Mouse (Mus musculus) lung, embryonic 15.5 days (tissue): ENCODE measurements around the gene Lmx1a. TPM values are rescaled to one million over a fixed set of nuclear protein-coding genes. Genes with fewer than 3 reads are reported as not detected.
A peak's percentile ranks its signal among the peaks of the same experiment; 100 is the strongest.

Experiments used
- ATAC-seq: fragments of 200-750 bp; cut with Nextera tagmentation; 2 replicates; pipeline ENCODE4 v1.8.0; 2017; ENCODE audit warnings: moderate number of reproducible peaks, borderline replicate concordance; ENCODE audit not compliant: low FRiP score, low TSS enrichment; ENCODE audit errors: extremely low read depth
- H3K27ac ChIP-seq: fragments of 300-500 bp; sonication (generic); 2 replicates; pipeline ENCODE4 v1.5.1; 2015; ENCODE audit warnings: moderate library complexity, mild to moderate bottlenecking, inconsistent platforms
- H3K27me3 ChIP-seq: fragments of 300-500 bp; sonication (generic); 2 replicates; pipeline ENCODE4 v1.6.1; 2015; ENCODE audit warnings: inconsistent platforms
- H3K36me3 ChIP-seq: fragments of 300-500 bp; sonication (generic); 2 replicates; pipeline ENCODE4 v1.6.1; 2015; ENCODE audit warnings: inconsistent platforms
- H3K4me1 ChIP-seq: fragments of 300-500 bp; sonication (generic); 2 replicates; pipeline ENCODE4 v1.6.1; 2015; ENCODE audit warnings: inconsistent platforms
- H3K4me2 ChIP-seq: fragments of 300-500 bp; sonication (generic); 2 replicates; pipeline ENCODE4 v1.6.1; 2015; ENCODE audit warnings: inconsistent platforms, mild to moderate bottlenecking, moderate library complexity
- H3K4me3 ChIP-seq: fragments of 300-500 bp; sonication (generic); 2 replicates; pipeline ENCODE4 v1.5.1; 2015; ENCODE audit warnings: mild to moderate bottlenecking, inconsistent platforms
- H3K9ac ChIP-seq: fragments of 300-500 bp; sonication (generic); 2 replicates; pipeline ENCODE4 v1.6.1; 2015; ENCODE audit warnings: inconsistent platforms
- H3K9me3 ChIP-seq: fragments of 300-500 bp; sonication (generic); 2 replicates; pipeline ENCODE4 v1.6.1; 2016; ENCODE audit warnings: inconsistent platforms
- WGBS: fragments of 180-500 bp; shearing (Covaris S2); methylation state at CpG from one replicate; pipeline ENCODE4 v1.1.7; 2015; 5-methylcytosine and 5-hydroxymethylcytosine counted together
- polyA plus RNA-seq: library from polyadenylated mRNA; unstranded; fragments of >200 nt; fragmentation: Nextera tagmentation; extraction: Ambion mirVana; gene quantifications from 2 replicates; pipeline ENCODE4 v1.2.1, GENCODE M21; 2015

Lmx1a gene
- polyA plus RNA-seq, 1 experiment from 2014 or later = not detected

DNA sequence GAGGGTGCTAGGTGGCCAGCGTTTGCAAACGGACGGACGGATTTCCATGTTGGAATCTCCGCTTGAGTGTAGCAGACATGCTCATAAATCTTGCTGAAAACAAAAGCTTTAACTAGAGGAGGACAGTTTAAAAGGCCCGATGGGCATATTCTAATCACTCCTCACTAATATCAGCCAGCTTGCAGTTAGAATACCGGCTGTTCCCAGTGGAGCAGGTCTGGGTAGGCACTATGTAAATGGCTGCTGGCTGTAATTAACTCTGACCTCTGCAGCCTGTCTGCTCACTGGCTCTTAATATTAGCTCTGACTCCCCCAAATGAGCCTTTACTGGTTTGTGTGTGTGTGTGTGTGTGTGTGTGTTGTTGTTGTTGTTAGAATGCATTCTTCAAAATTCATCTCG, 69.2 kb downstream of the Lmx1a start:
- H3K36me3 ChIP-seq = no peaks in the 10 kb centered on the region
- ATAC-seq = no peak
- no peak overlapping the region for H3K4me2 ChIP-seq
- H3K9ac ChIP-seq = no peak overlapping the region
- no peaks in the 10 kb centered on the region for H3K9me3 ChIP-seq
- H3K27ac ChIP-seq = no peak overlapping the region
- 65% methylated on average over 8 of the region's 8 CpGs for WGBS
- peaks cover 5% of the 10 kb centered on the region; the same call in 1 of the 2 replicates for H3K4me1 ChIP-seq
- H3K27me3 ChIP-seq = 0 out of 2 replicates have a peak, but pooled peaks cover 4% of the 10 kb centered on the region
- no peak overlapping the region for H3K4me3 ChIP-seq

DNA sequence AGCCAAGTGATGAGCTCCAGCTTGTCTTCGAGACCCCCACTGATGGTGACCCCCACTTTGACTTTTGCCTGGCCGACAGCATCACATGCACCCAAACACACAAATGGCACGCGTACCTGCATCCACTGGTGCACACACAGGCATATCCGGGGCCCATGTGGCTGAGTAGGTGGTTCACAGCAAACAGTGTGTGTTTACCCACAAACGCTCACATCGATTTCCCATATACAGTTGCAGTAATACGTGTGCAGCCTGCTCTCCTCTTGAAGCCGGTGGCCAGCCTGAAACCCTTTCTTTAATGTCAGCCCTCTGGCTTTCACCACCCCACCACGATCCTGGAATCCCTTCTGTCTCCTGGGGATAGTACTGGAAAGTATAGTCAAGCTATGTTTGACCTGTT, 71.3 kb downstream of the Lmx1a start:
- no peaks in the 10 kb centered on the region for H3K36me3 ChIP-seq
- no peak overlapping the region for H3K9ac ChIP-seq
- no peaks in the 10 kb centered on the region for H3K4me1 ChIP-seq
- ATAC-seq = no peak
- WGBS = 86% methylated on average over 10 of the region's 10 CpGs
- no peak overlapping the region for H3K4me3 ChIP-seq
- no peak overlapping the region for H3K27ac ChIP-seq
- H3K9me3 ChIP-seq = no peaks in the 10 kb centered on the region
- H3K4me2 ChIP-seq = no peak overlapping the region
- 0 out of 2 replicates have a peak, but pooled peaks cover 4% of the 10 kb centered on the region for H3K27me3 ChIP-seq

DNA sequence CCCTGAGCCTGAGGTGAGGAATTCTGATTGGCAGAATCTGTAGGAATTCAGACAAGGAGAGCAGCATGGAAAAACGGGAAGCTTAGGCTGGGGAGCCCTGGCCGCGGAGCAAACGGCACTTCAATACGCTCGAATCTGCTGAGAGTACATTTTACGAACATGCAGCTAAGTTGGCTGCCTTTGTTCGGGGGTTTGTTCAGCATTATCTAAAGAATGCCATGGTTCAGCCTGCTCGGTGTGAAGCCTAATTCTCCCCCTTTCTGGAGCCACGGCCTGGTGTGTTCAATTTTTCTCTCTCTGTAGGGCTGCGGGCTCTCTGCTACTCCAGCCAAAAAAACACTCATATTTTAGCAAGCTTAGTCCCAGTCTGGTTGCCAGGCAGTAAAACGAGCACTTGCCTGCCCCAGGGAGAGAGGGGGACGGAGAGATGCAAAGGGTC, 72.8 kb downstream of the Lmx1a start:
- 14% methylated on average over 13 of the region's 13 CpGs for WGBS
- Histone ChIP-seq H3K4me1 (no peaks in the 10 kb centered on the region), H3K27me3 (0 out of 2 replicates have a peak, but pooled peaks cover 4% of the 10 kb centered on the region), H3K4me3 (no peak overlapping the region), H3K27ac (no peak overlapping the region), H3K36me3 (no peaks in the 10 kb centered on the region), H3K9ac (no peak overlapping the region), H3K4me2 (0 out of 2 replicates have a peak overlapping the region, but pooled peaks have one; percentile 14), H3K9me3 (no peaks in the 10 kb centered on the region)
- ATAC-seq = no peak

DNA sequence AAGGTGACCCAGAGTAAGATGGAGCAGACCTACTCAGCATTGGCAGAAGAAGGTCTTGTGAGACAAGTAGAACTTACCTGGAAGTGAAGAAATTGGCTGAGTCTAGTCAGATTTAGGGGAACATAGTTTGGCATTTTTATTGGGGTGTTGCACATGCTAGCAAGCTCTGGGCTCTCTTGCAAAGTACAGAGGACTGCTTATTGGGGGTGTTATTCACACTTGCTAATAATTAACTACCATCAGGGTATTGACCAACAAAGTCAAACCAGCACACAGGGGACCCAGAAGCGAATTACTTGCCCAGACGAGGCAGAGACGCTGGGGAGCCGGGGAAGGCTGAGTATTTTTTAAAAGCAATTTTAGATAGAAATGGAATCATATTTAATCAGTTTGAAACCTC, 77.6 kb downstream of the Lmx1a start:
- H3K27me3 ChIP-seq = 0 out of 2 replicates have a peak, but pooled peaks cover 4% of the 10 kb centered on the region
- H3K4me1 ChIP-seq = no peaks in the 10 kb centered on the region
- no peak overlapping the region for H3K4me3 ChIP-seq
- no peaks in the 10 kb centered on the region for H3K36me3 ChIP-seq
- H3K27ac ChIP-seq = no peak overlapping the region
- H3K4me2 ChIP-seq = no peak overlapping the region
- no peaks in the 10 kb centered on the region for H3K9me3 ChIP-seq
- 86% methylated on average over 4 of the region's 4 CpGs for WGBS
- ATAC-seq = no peak
- H3K9ac ChIP-seq = no peak overlapping the region

DNA sequence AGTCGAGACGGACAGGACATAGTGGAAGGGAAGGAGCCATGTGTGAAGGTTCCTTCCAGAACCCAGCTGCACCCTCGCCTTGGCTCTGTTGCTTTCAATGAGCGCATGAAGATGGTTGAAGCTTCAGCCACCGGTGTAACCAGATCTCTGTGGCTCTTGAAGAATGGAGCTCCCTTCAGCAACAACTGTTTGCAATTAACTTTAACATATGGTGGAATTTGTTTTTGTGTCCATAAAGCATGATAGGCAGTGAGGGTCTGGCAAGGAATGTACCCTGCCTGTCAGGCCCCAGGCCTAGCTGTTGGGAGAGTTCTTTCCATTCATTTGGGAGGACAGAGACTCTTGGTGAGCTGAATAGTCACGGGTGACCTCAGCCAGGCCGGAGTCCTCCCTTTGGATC, 81.4 kb downstream of the Lmx1a start:
- no peak overlapping the region for H3K27ac ChIP-seq
- H3K9me3 ChIP-seq = no peaks in the 10 kb centered on the region
- H3K36me3 ChIP-seq = no peaks in the 10 kb centered on the region
- no peak overlapping the region for H3K4me3 ChIP-seq
- 87% methylated on average over 7 of the region's 7 CpGs for WGBS
- H3K27me3 ChIP-seq = no peaks in the 10 kb centered on the region; the same call in 1 of the 2 replicates
- no peak overlapping the region for H3K9ac ChIP-seq
- no peak overlapping the region for H3K4me2 ChIP-seq
- no peak for ATAC-seq
- H3K4me1 ChIP-seq = no peaks in the 10 kb centered on the region

DNA sequence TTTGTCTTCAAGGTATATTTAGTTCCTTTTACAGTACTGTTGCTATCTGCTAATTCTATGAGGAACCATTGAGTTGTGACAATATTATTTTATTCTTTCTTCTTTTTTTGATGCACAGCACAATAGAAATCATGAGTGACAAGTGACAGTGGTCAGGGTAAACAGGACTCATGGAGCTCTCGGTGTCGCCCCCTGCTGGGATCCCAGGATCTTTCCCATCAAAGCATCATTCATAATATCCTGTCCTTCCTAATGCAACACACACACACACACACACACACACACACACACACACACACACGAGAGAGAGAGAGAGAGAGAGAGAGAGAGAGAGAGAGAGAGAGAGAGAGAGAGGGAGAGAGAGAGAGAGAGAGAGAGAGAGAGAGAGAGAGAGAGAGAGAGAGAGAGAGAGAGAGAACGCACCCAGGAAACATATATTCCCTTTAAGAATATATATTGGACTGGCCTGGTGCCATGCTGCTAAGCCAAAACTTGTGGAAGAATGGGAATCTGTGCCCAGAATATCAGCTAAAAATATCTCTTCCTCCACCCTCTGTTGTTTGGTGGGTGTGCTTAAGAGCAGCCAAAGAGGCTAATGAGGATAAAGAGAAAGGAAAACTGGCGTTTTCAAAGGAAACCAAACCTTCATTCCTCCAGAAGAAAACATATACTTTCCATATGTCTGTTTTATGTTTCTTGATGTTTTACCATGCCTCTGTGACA, 90.9 kb downstream of the Lmx1a start:
- no peaks in the 10 kb centered on the region for H3K9me3 ChIP-seq

DNA sequence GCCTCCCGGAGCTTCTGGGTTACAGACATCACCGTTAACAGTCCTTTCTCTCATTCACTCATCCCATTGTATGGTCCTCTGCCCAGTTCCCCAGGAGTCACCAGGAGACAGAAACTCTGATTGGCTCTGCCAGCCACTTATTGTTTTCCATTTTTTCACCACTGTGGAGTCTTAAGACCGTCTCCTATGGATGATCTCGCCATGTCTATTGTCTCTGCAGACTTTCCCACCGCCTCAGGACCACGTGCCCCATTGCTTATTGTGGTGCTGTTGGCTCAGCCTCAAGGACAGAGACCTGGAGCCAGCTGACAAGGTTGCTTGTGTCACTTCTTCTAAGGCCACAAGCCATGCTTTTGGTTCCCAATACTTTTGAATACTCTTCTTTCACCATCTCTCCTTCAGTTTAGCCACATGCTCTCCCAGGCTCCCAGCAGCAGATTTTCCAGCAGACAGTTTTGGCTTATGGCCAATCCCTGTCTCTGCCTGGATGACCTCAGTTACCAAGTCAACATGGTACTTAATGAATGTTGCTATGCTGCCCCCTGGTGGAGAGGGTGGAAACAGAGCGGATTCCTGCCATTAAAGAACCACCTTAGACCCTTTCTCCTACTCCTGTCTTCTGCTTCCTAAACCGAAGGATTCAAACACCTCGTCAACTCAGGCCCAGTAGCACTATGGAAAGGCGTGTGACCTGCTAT, 92.9 kb downstream of the Lmx1a start:
- H3K4me2 ChIP-seq = no peak overlapping the region
- H3K36me3 ChIP-seq = no peaks in the 10 kb centered on the region
- no peak overlapping the region for H3K9ac ChIP-seq
- H3K9me3 ChIP-seq = no peaks in the 10 kb centered on the region
- H3K4me3 ChIP-seq = no peak overlapping the region
- H3K27me3 ChIP-seq = no peaks in the 10 kb centered on the region; the same call in 1 of the 2 replicates
- no peaks in the 10 kb centered on the region; the same call in 1 of the 2 replicates for H3K4me1 ChIP-seq
- no peak for ATAC-seq
- no peak overlapping the region for H3K27ac ChIP-seq
- 56% methylated on average over 10 of the region's 10 CpGs for WGBS

More for the DNA sequence above, 90.9 kb downstream of the Lmx1a start:
- no peak overlapping the region for H3K27ac ChIP-seq
- no peak overlapping the region for H3K4me3 ChIP-seq
- H3K9ac ChIP-seq = no peak overlapping the region
- H3K4me2 ChIP-seq = no peak overlapping the region
- 59% methylated on average over 4 of the region's 5 CpGs for WGBS
- no peak for ATAC-seq
- H3K27me3 ChIP-seq = no peaks in the 10 kb centered on the region
- no peaks in the 10 kb centered on the region for H3K36me3 ChIP-seq
- no peaks in the 10 kb centered on the region; the same call in 1 of the 2 replicates for H3K4me1 ChIP-seq

DNA sequence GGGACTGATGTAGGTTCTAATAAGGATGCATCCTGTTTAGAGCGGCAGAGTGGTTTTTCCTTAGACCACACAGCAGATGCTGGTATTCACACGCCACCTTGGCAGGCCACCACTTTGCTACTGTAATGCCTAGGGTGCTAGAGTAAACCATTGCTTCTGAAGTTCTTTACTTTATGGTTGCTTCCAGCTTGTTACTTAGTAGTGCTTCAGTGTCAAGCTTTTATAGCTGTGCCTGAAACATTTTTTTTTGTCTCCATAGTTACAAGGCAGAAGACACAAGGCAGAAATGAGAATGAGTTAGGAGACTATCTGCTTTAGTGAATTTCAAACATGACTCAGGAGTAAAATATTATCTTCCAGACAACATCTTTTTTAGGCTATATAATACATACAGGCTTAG, 95.0 kb downstream of the Lmx1a start:
- H3K4me1 ChIP-seq = no peaks in the 10 kb centered on the region; the same call in 1 of the 2 replicates
- H3K27me3 ChIP-seq = no peaks in the 10 kb centered on the region; the same call in 1 of the 2 replicates
- H3K9ac ChIP-seq = no peak overlapping the region
- H3K36me3 ChIP-seq = no peaks in the 10 kb centered on the region
- H3K9me3 ChIP-seq = no peaks in the 10 kb centered on the region
- 85% methylated on average over 2 of the region's 2 CpGs for WGBS
- no peak overlapping the region for H3K4me2 ChIP-seq
- H3K4me3 ChIP-seq = no peak overlapping the region
- no peak for ATAC-seq
- H3K27ac ChIP-seq = no peak overlapping the region

DNA sequence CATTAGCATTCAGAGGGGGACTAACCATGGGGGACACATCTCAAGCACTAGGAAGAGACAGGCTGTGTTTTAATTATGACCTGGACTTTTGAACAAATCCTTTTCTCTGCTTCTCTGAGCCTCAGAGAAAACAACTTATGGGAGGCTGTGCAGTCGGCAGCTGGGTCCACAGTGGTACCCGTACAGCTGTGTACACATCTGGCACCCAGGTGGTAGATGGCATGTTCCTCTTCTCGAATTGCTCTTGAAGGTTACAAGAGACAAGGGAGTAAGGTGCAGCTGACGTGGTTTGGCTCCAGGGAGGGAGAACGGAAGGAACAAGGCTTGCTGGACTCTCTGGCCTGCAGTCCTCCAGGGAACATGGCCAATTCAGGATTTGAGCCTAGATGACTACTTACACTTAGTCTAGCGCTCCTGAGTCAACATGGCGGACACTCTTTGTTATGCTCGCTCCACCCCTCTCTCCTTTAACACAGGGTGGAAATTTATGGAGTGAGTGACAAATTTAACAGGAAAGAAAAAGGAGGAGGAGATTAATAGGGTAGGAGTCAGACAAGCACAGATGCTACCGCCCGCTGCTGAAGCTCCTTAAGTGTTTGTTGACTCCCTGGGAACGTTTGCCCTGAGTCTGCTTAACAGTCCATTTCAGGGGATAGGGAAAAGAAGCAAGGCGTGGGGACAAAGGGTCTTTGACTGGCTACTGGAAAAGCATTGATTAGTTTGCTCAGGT, 99.8 kb downstream of the Lmx1a start:
- 0 out of 2 replicates have a peak, but pooled peaks have one; percentile 12 for ATAC-seq
- H3K27me3 ChIP-seq = no peaks in the 10 kb centered on the region; the same call in 1 of the 2 replicates
- peak overlapping the region; percentile 30 for H3K4me2 ChIP-seq
- WGBS = 20% methylated on average over 12 of the region's 12 CpGs
- H3K4me1 ChIP-seq = peaks cover 14% of the 10 kb centered on the region
- no peaks in the 10 kb centered on the region for H3K9me3 ChIP-seq
- no peak overlapping the region for H3K27ac ChIP-seq
- no peak overlapping the region for H3K9ac ChIP-seq
- H3K4me3 ChIP-seq = no peak overlapping the region
- H3K36me3 ChIP-seq = no peaks in the 10 kb centered on the region

DNA sequence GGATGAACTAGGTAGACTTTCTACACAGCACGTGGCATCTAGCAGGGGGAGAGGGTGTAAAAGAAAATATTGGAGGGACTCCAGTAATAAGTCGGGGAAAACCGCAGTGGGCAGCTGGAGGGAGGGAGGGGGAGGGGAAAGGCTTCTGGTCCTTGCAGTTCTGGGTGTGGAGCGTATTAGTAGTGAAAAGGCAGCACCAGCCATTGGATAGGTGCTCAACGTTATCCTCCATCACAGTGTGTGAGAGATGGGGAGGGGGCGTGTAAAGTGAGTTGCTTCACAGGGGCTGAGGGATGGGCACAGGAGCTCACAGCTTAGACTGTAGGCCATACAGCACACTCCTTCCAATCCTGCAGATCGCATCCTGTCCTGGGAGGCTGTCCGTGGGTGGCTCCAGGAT, 100.4 kb downstream of the Lmx1a start:
- Histone ChIP-seq H3K36me3 (no peaks in the 10 kb centered on the region), H3K4me2 (peak overlapping the region; percentile 30), H3K4me1 (peaks cover 14% of the 10 kb centered on the region), H3K27me3 (no peaks in the 10 kb centered on the region; the same call in 1 of the 2 replicates), H3K27ac (no peak overlapping the region), H3K9ac (no peak overlapping the region), H3K4me3 (no peak overlapping the region), H3K9me3 (no peaks in the 10 kb centered on the region)
- WGBS = 43% methylated on average over 8 of the region's 8 CpGs
- ATAC-seq = peak; percentile 35; the same call in 1 of the 2 replicates

DNA sequence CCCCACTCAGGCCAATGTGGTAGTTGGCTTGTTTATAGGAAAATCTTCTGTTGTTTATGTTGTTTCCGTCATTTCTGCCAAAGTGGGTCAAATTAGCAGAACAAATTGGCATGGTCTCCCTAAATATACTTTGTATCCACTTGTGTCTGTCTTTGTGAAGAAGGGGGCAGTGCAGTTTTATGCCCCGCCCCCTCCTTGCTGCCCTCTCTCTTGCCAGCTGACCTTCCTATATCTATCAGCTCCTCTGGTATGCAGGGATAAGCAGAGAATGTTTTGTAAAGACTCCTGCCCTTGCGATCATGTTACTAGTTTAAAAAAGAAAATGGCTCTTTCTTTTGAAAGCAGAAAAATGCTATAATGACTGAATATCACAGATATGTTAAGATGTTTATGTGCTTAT, 101.7 kb downstream of the Lmx1a start:
- no peaks in the 10 kb centered on the region; the same call in 1 of the 2 replicates for H3K27me3 ChIP-seq
- WGBS = 41% methylated on average over 3 of the region's 3 CpGs
- H3K9ac ChIP-seq = no peak overlapping the region
- ATAC-seq = peak; percentile 29; the same call in 1 of the 2 replicates
- H3K36me3 ChIP-seq = no peaks in the 10 kb centered on the region
- no peak overlapping the region for H3K4me3 ChIP-seq
- peaks cover 14% of the 10 kb centered on the region for H3K4me1 ChIP-seq
- H3K9me3 ChIP-seq = no peaks in the 10 kb centered on the region
- H3K4me2 ChIP-seq = no peak overlapping the region
- no peak overlapping the region for H3K27ac ChIP-seq
